Mouse (Mus musculus) lung, postnatal 36 days (tissue): ENCODE data around the gene Fanca.

Source experiments
- DNase-seq: peaks from one replicate; pipeline ENCODE4 v3.0.0; 2022; ENCODE audit warnings: mixed read lengths

The Fanca gene

GRCm38 (mm10) chr8:123318467-123318911 lies at the start of gene Fanca:
TSS of gene Fanca (minus strand) at chr8:123318576.
- DNase-seq: peak; percentile 98

DNA sequence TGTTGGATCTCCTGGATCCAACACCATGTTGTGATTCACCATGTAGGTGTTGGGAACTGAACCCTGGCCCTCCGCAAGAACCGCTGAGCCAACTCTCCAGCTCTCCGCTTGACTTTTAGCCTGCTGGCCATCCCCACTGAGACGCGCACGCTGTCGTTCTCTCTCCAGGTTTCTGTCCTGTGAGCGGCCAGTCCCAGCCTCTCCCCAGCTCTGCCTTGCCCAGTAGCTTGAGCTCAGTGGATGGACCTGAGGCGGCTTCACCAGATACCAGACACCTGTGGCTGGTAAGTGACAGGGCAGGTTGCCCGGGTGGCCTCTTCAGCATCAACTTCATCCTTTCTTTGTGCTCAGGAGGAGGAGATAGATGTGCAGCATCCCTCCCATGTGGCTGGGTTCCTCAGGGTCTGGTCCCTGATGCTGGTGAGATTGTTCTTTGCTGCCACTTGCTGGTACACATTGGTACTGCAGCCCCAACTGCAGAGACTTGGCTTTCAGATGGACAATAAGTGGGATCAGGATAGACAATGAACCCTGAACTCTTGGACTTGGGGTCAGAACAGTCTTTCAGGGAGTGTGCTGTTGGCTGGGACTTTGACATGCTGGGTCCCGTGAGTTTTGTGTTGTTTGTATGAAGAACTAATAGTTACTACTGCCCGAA lies 42.8 kb upstream of the Fanca start:
- peak; percentile 87 for DNase-seq

- no peak for DNase-seq
Measured at GRCm38 (mm10) chr8:123353216-123353615, 34.8 kb upstream of the Fanca start.

- peak; percentile 68 for DNase-seq
Measured at GRCm38 (mm10) chr8:123352786-123353185, 34.4 kb upstream of the Fanca start.

GRCm38 (mm10) chr8:123352118-123352517 lies 33.7 kb upstream of the Fanca start:
- DNase-seq: no peak

DNA sequence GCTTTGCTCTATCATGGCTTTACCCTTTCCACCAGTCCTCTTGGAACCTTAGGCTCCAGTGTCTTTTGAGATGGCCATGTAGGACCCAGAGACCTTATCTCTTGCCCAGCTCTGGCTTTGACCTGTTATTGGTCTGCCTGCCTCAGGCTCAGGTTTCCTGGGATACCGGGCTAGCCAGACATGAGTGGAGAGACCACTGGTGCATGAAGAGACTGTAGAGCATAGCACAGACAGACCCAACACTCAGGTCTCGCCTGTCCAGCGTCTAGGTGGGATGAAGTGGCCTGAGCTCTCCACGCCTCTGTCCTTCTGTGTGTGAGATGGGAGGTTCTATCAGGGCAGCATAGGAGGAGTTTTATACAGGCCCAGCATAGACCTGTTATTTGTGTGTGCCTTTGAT lies 30.7 kb upstream of the Fanca start:
- DNase-seq: no peak

- peak; percentile 72 for DNase-seq
Measured at GRCm38 (mm10) chr8:123348237-123348843, 30.0 kb upstream of the Fanca start.

DNA sequence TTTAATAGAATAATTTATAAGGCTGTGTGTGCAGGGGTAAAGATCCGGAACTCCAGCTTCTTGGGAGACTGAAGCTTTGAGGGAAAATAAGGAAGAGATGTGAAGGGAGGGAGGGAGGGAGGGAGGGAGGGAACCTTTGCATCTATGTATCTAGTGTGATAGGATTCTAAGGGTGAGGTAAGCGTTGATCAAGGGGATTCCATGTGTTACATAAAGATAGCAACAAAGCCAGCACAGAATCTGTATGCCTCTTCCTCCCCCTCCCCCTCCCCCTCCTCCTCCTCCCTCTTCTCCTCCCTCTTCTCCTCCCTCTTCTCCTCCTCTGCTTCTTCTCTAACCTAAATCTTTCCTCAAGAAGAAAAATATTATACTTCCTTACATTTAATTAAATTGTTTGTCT lies 28.9 kb upstream of the Fanca start:
- no peak for DNase-seq

- DNase-seq: no peak
Measured at GRCm38 (mm10) chr8:123345856-123346255, 27.5 kb upstream of the Fanca start.

DNA sequence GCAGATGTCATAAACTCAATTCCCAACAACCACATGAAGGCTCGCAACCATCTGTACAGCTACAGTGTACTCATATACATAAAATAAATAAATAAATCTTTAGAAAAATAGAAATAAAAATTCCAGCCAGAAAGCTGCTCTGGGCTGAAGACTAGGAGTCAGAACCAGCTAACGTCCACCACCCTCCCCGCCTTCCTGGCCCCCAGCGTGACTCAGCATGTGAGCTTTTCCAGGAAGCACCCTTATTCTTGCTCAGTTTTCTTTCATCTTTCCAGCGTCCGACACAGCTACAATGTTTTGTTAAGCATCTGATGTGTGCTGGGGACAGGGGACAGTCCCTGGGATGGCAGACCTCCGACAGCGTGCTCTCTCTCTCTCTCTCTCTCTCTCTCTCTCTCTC lies 26.8 kb upstream of the Fanca start:
- no peak for DNase-seq

GRCm38 (mm10) chr8:123343422-123343821 lies 25.0 kb upstream of the Fanca start:
- peak; percentile 29 for DNase-seq

- no peak for DNase-seq
Measured at GRCm38 (mm10) chr8:123342911-123343310, 24.5 kb upstream of the Fanca start.

- peak; percentile 21 for DNase-seq
Measured at GRCm38 (mm10) chr8:123342253-123342652, 23.9 kb upstream of the Fanca start.

DNA sequence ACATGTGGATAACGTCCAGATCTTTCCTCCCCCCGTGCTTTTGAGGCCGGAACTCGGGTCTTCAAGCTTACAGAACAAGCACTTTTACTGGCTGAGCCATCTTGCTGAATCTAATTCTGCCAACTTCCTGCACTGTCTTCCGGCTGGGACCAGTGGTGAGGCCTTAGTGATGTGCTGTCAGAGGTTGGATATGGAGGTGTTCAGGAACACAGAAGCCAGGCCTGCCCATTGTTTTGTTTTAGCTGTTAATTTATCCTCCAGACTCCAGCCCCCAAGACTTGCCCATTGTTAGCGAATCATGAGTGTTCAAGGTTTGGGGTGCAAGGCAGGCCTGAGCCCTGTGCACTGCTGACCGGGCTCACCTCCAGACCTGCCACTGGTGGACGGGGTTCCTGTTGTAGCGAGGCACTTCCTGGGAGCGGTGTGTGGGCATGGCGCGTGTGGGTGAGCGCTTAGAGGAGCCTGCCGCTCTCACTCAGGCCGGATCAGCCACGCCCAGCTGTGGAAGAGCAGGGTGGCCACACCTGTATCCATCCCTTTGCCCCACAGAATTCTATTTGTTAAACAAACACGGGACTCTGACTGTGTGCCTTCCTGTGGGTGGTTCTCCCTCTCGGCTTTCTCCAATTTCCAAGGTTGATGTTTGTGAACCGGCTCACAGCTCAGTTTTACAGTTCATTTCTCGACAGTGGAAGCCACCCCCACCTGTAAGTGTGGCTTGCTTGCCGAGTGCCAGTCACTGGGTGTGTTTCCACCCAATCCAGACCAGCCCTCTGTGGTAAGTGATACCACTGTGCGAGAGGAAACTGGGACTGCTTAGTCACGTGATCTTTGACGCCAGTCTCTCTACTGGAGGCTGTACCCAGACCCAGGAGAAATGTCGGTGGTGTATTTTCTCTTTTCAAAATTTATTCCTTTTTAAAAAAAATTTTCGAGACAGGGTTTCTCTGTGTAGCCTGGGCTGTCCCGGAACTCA lies 23.0 kb upstream of the Fanca start:
- DNase-seq: peak; percentile 13

DNA sequence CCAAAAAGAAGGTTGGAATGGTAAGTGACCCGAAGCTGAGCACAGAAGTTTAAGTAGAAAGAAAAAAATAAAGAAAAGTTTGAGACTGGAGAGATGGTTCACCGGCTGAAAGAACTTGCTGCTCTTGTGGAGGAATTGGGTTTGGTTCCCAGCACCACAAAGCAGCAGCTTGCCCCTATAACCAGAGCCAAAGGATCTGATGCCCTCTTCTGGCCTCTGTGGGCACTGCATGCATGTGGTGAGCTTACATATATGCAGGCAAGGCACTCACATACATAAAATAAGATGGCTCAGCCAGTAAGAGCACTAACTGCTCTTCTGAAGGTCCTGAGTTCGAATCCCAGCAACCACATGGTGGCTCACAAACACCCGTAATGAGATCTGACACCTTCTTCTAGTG lies 21.7 kb upstream of the Fanca start:
- peak; percentile 17 for DNase-seq

- peak; percentile 32 for DNase-seq
Measured at GRCm38 (mm10) chr8:123337475-123337874, 19.1 kb upstream of the Fanca start.

DNA sequence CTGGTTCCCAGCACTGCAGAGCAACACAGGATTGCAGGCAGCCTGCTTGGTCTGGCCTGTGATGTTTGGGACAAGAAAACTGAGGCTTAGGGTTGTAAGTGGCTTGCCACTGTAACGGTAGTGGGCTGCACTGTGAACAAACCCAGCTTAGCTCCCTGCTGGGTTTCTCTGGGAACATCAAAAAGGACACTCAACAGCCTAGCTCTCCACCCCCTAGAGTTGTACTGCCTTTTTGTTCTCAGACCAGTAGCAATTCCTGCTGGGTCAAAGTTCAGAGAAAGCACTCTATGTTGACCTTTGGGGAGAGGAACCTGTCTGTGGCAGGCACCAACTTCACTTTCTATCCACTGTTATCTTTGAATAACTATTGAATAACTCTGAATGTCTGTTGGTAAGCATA lies 16.1 kb upstream of the Fanca start:
- DNase-seq: no peak

- no peak for DNase-seq
Measured at GRCm38 (mm10) chr8:123333864-123334263, 15.5 kb upstream of the Fanca start.

- DNase-seq: no peak
Measured at GRCm38 (mm10) chr8:123333091-123333587, 14.8 kb upstream of the Fanca start.

GRCm38 (mm10) chr8:123332262-123333090 lies 14.1 kb upstream of the Fanca start, which contains the start of gene Spire2:
TSS of gene Spire2 (plus strand) at chr8:123332713.
- DNase-seq: peak; percentile 79

DNA sequence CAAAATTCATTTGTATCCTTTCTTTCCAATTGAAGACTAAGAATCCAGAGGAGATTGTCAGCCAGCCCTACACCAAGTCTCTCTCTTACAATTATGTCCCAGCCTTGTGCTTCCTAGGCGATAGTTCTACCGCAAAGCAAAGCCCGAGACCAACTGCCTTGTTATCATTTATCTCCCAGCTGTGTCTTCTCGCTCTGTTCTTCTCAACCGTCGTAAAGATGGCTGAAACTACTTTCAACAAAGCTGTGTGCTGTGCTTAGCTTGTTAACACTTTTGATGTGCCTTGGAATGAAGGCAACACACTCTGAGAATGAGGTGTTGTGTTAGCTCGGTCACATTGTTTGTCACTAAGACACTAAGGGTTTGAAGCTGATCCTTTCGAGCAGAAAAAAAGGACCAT lies 13.4 kb upstream of the Fanca start:
- no peak for DNase-seq

DNA sequence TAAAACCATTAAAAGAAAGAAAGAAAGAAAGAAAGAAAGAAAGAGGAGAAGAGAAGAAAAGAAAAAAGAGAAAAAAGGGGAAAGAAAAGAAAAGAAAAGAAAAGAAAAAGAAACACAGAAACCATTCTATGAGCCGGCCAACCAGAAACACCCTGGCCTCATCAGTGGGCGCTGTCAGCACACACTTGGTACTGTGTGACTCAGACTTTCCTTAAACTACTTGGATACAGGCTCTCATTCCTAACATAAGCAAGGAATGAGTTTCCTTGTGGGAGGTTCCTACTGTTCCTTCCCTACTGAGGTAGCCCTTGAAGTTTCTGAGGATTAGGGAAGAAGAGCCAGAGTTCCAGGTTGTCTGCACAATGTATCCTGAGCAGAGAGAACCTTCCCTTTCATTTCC lies 12.9 kb upstream of the Fanca start:
- peak; percentile 22 for DNase-seq
